Mouse (Mus musculus): ENCODE data around the gene Sema3e.

Gene Sema3e

GRCm38 (mm10) chr5:14209962-14210361 is 184.9 kb downstream of the Sema3e start:
- DNase-seq (ENCODE audit: low spot score) = no peak

DNA sequence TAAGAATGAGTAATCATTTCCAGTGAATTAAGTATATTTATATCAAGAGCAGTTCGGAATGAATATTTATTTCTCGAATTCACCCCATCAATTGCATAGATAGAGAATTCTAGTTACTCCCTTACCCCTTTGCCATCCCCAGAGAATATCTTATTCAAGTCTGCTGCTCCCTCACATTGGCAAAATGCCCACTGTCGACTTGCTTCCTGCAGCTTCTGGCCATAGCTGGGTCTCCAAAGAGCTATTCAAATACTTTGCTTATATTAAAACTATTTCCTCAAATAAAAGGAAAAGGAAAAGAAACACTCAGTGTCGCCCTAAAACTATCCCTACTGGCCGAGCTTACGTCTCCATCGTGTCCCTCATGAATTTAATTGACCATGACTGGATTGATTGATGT is 191.1 kb downstream of the Sema3e start:
- DNase-seq (ENCODE audit: low spot score) = no peak

- DNase-seq (ENCODE audit: low spot score) = no peak
Observed at GRCm38 (mm10) chr5:14218677-14219076, 193.6 kb downstream of the Sema3e start.

GRCm38 (mm10) chr5:14224509-14224908 is 199.4 kb downstream of the Sema3e start:
- no peak for DNase-seq (ENCODE audit: low spot score)

DNA sequence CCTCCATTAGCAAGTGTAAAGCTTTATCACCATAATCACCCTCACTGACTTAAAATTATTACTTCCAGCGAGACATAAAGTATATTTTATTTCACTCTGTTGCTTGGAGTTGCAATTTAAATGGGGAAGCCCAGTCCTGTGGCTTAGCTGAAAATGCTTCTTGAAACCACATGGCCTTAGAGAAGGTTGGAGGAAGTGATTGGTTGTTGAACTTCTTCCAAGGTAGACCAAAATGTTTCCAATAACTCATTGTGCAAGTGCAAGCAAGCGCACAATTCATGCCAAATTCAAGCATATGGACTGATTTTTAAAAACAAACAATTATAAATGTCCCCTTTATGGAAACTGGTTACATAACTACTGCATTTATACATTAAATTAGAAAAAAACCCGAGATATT is 206.0 kb downstream of the Sema3e start:
- no peak for DNase-seq (ENCODE audit: low spot score)

DNA sequence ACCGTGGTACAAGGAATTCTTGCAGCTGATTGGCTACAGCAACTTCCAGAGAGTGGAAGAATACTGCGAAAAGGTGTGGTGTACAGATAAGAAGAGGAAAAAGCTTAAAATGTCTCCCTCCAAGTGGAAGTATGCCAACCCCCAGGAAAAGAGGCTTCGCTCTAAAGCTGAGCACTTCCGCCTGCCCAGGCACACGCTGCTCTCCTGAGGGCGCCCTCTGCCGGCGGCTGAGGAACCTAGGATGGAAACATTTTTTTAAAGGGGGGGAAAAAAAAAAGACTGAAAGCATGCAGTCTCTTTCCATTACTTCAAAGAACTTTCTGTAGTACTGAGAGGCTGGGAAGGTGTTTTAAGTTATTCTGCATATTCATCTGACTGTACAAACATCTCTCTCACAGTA is 227.5 kb downstream of the Sema3e start:
- no peak for DNase-seq (ENCODE audit: low spot score)

GRCm38 (mm10) chr5:14253328-14253727 is 228.3 kb downstream of the Sema3e start:
- no peak for DNase-seq (ENCODE audit: low spot score)

DNA sequence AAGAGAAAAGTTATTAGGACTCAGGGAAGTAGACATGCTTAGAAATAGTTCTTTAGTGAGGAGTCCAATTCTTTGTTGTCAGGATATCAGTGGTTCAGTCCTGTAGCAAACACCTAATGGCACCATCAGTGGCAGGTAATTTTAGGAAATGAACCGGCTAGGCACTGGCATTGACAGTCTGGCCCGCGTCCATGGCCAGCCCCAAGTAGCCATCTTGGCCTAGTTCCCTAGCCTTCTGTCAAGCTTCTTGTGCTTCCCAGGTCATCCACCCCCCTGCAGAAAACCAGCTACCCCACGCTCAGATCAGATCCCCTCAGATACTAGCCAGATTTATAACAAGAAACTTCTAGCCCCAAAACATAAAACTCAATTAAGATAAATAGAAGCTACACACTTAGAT is 235.1 kb downstream of the Sema3e start:
- no peak for DNase-seq (ENCODE audit: low spot score)

- DNase-seq (ENCODE audit: low spot score) = no peak
Observed at GRCm38 (mm10) chr5:14267400-14267799, 242.3 kb downstream of the Sema3e start.

All from MN1 (cell line).